Mouse (Mus musculus) lung, postnatal 0 days (tissue): Measurements from ENCODE around the gene Kansl2. TPM values are rescaled to one million over a fixed set of nuclear protein-coding genes. Genes with fewer than 3 reads are reported as not detected.
A peak's percentile ranks its signal among the peaks of the same experiment; 100 is the strongest.

Experiments used
- ATAC-seq: fragments of 200-750 bp; cut with Nextera tagmentation; 2 replicates; pipeline ENCODE4 v1.8.0; 2017; ENCODE audit warnings: moderate library complexity
- DNase-seq: peaks from one replicate; pipeline ENCODE4 v3.0.0-alpha.2; 2016; ENCODE audit warnings: low spot score
- H3K27ac ChIP-seq: fragments of 300-500 bp; sonication (generic); 2 replicates; pipeline ENCODE4 v1.5.1; 2014; ENCODE audit warnings: antibody characterized with exemption, mild to moderate bottlenecking, low read length, mixed read lengths
- H3K27me3 ChIP-seq: fragments of 300-500 bp; sonication (generic); replicated peaks from 2 replicates; pipeline ENCODE4 v1.6.1; 2014; ENCODE audit warnings: low read length, mixed read lengths; ENCODE audit not compliant: insufficient read depth
- H3K36me3 ChIP-seq: fragments of 300-500 bp; sonication (generic); 2 replicates; pipeline ENCODE4 v1.6.1; 2014; ENCODE audit warnings: low read length, mixed read lengths; ENCODE audit not compliant: insufficient read depth
- H3K4me1 ChIP-seq: fragments of 300-500 bp; sonication (generic); 2 replicates; pipeline ENCODE4 v1.6.1; 2014; ENCODE audit warnings: antibody characterized with exemption, low read depth, low read length, mixed read lengths; ENCODE audit not compliant: insufficient read depth
- H3K4me2 ChIP-seq: fragments of 300-500 bp; sonication (generic); replicated peaks from 2 replicates; pipeline ENCODE4 v1.6.1; 2014; ENCODE audit warnings: low read depth, mild to moderate bottlenecking, low read length, moderate library complexity, mixed read lengths
- H3K4me3 ChIP-seq: fragments of 300-500 bp; sonication (generic); 2 replicates; pipeline ENCODE4 v1.5.1; 2014; ENCODE audit warnings: low read depth, low read length
- H3K9ac ChIP-seq: fragments of 300-500 bp; sonication (generic); replicated peaks from 2 replicates; pipeline ENCODE4 v1.6.1; 2014; ENCODE audit warnings: low read depth, mild to moderate bottlenecking
- H3K9me3 ChIP-seq: fragments of 300-500 bp; sonication (generic); 2 replicates; pipeline ENCODE4 v1.6.1; 2016; ENCODE audit warnings: low read length, mixed read lengths
- CTCF ChIP-seq: IDR thresholded peaks from 2 replicates; pipeline ENCODE4 v1.5.1; 2016; ENCODE audit warnings: antibody characterized with exemption, mild to moderate bottlenecking
- EP300 ChIP-seq: IDR thresholded peaks from 2 replicates; pipeline ENCODE4 v1.6.1; 2016; ENCODE audit warnings: antibody characterized with exemption, mild to moderate bottlenecking, control low read depth
- whole genome bisulfite sequencing: fragments of 180-500 bp; shearing (Covaris S2); extraction: QIAGEN DNeasy Blood & Tissue Kit; methylation state at CpG from one replicate; pipeline ENCODE4 v1.1.7; 2014; 5-methylcytosine and 5-hydroxymethylcytosine counted together
- polyA plus RNA-seq: library from polyadenylated mRNA; unstranded; fragments of >200 nt; fragmentation: Nextera tagmentation; extraction: Ambion mirVana; gene quantifications from 2 replicates; pipeline ENCODE4 v1.2.1, GENCODE M21; 2015

Kansl2 gene
- 50.4 and 56.0 TPM in 2 replicates for polyA plus RNA-seq

- Histone ChIP-seq H3K4me2 (peak within 1 kb of the TSS; percentile 65), H3K27ac (peak within 1 kb of the TSS; percentile 99), H3K4me1 (peaks cover 6% of the 10 kb centered on the region; the same call in 1 of the 2 replicates), H3K4me3 (peak within 1 kb of the TSS; percentile 80), H3K36me3 (no peaks in the 10 kb centered on the region), H3K27me3 (no peaks in the 10 kb centered on the region), H3K9ac (peak within 1 kb of the TSS; percentile 89), H3K9me3 (no peaks in the 10 kb centered on the region)
- DNase-seq (peak; percentile 100), ATAC-seq (peak; percentile 100)
- WGBS: under 1% methylated on average over 69 of the region's 70 CpGs
- TF ChIP-seq CTCF (no peak), EP300 (no peak; the same call in 1 of the 2 replicates)
Measured at GRCm38 (mm10) chr15:98533881-98534627, at the start of gene Kansl2. TSS of gene Kansl2 (minus strand) at chr15:98534264.

GRCm38 (mm10) chr15:98582996-98583395, 48.9 kb upstream of the Kansl2 start:
- no peak for TF ChIP-seq EP300
- no peak for TF ChIP-seq CTCF
- Histone ChIP-seq H3K9ac (no peak overlapping the region), H3K27me3 (no peaks in the 10 kb centered on the region), H3K4me2 (no peak overlapping the region), H3K27ac (no peak overlapping the region), H3K36me3 (no peaks in the 10 kb centered on the region), H3K4me3 (no peak overlapping the region), H3K9me3 (no peaks in the 10 kb centered on the region), H3K4me1 (no peaks in the 10 kb centered on the region)
- WGBS: 57% methylated on average over 8 of the region's 8 CpGs
- DNase-seq (no peak), ATAC-seq (no peak)

GRCm38 (mm10) chr15:98582410-98582809, 48.3 kb upstream of the Kansl2 start:
- no peaks in the 10 kb centered on the region for H3K9me3 ChIP-seq
- WGBS: 59% methylated on average over 8 of the region's 8 CpGs
- no peak overlapping the region for H3K27ac ChIP-seq
- TF ChIP-seq CTCF (no peak), EP300 (no peak)
- no peak for ATAC-seq
- H3K9ac ChIP-seq: no peak overlapping the region
- H3K4me1 ChIP-seq: no peaks in the 10 kb centered on the region
- no peaks in the 10 kb centered on the region for H3K36me3 ChIP-seq
- DNase-seq: no peak
- no peak overlapping the region for H3K4me3 ChIP-seq
- H3K4me2 ChIP-seq: no peak overlapping the region
- H3K27me3 ChIP-seq: no peaks in the 10 kb centered on the region

GRCm38 (mm10) chr15:98579795-98580464, 45.9 kb upstream of the Kansl2 start:
- 35% methylated on average over 5 of the region's 5 CpGs for WGBS
- DNase-seq (peak; percentile 89), ATAC-seq (peak; percentile 89)
- H3K9ac ChIP-seq: no peak overlapping the region
- no peaks in the 10 kb centered on the region for H3K27me3 ChIP-seq
- no peak overlapping the region for H3K4me2 ChIP-seq
- no peaks in the 10 kb centered on the region for H3K36me3 ChIP-seq
- no peaks in the 10 kb centered on the region for H3K4me1 ChIP-seq
- H3K27ac ChIP-seq: no peak overlapping the region
- no peak for TF ChIP-seq EP300
- TF ChIP-seq CTCF: peak; percentile 94
- no peaks in the 10 kb centered on the region for H3K9me3 ChIP-seq
- no peak overlapping the region for H3K4me3 ChIP-seq

GRCm38 (mm10) chr15:98579310-98579709, 45.2 kb upstream of the Kansl2 start:
- ATAC-seq: no peak
- Histone ChIP-seq H3K27me3 (no peaks in the 10 kb centered on the region), H3K4me1 (no peaks in the 10 kb centered on the region), H3K4me3 (no peak overlapping the region), H3K4me2 (no peak overlapping the region), H3K9ac (no peak overlapping the region), H3K36me3 (no peaks in the 10 kb centered on the region), H3K9me3 (no peaks in the 10 kb centered on the region), H3K27ac (no peak overlapping the region)
- DNase-seq: no peak
- 81% methylated on average over 2 of the region's 2 CpGs for WGBS
- TF ChIP-seq EP300: no peak
- no peak for TF ChIP-seq CTCF

GRCm38 (mm10) chr15:98573293-98573692, 39.2 kb upstream of the Kansl2 start:
- ATAC-seq: no peak
- Histone ChIP-seq H3K36me3 (no peaks in the 10 kb centered on the region), H3K4me3 (no peak overlapping the region), H3K9ac (no peak overlapping the region), H3K4me1 (no peaks in the 10 kb centered on the region), H3K27me3 (no peaks in the 10 kb centered on the region), H3K27ac (no peak overlapping the region), H3K9me3 (no peaks in the 10 kb centered on the region), H3K4me2 (no peak overlapping the region)
- DNase-seq: no peak
- TF ChIP-seq EP300: no peak
- TF ChIP-seq CTCF: no peak
- 67% methylated on average over 4 of the region's 4 CpGs for WGBS
